Mouse (Mus musculus) kidney, embryonic 16.5 days (tissue): Measurements from ENCODE around the gene BC048403. TPM values are rescaled to one million over a fixed set of nuclear protein-coding genes. Genes with fewer than 3 reads are reported as not detected.
"Not testable (repeated sequence)": the region's sequence is repeated elsewhere in the genome, so short reads cannot be mapped to it uniquely, and the experiment has no call there.

Source experiments
- ATAC-seq: fragments of 200-750 bp; cut with Nextera tagmentation; 2 replicates; pipeline ENCODE4 v1.8.0; 2017; ENCODE audit warnings: moderate TSS enrichment; ENCODE audit not compliant: low FRiP score, low TSS enrichment
- H3K27ac ChIP-seq: fragments of 300-500 bp; sonication (generic); 2 replicates; pipeline ENCODE4 v1.5.1; 2014; ENCODE audit warnings: low read length
- H3K27me3 ChIP-seq: fragments of 300-500 bp; sonication (generic); 2 replicates; pipeline ENCODE4 v1.6.1; 2014; ENCODE audit warnings: low read length, control low read depth, mixed read lengths; ENCODE audit not compliant: insufficient read depth
- H3K36me3 ChIP-seq: fragments of 300-500 bp; sonication (generic); 2 replicates; pipeline ENCODE4 v1.6.1; 2014; ENCODE audit warnings: low read length, control low read depth, mixed read lengths; ENCODE audit not compliant: insufficient read depth
- H3K4me1 ChIP-seq: fragments of 300-500 bp; sonication (generic); 2 replicates; pipeline ENCODE4 v1.6.1; 2014; ENCODE audit warnings: low read length, control low read depth, mixed read lengths; ENCODE audit not compliant: insufficient read depth
- H3K4me2 ChIP-seq: fragments of 300-500 bp; sonication (generic); replicated peaks from 2 replicates; pipeline ENCODE4 v1.6.1; 2014; ENCODE audit warnings: low read depth, low read length
- H3K4me3 ChIP-seq: fragments of 300-500 bp; sonication (generic); 2 replicates; pipeline ENCODE4 v1.5.1; 2014; ENCODE audit warnings: mild to moderate bottlenecking, low read length
- H3K9ac ChIP-seq: fragments of 300-500 bp; sonication (generic); replicated peaks from 2 replicates; pipeline ENCODE4 v1.6.1; 2014; ENCODE audit warnings: low read length
- H3K9me3 ChIP-seq: fragments of 300-500 bp; sonication (generic); 2 replicates; pipeline ENCODE4 v1.6.1; 2016; ENCODE audit warnings: low read length, control low read depth
- WGBS: fragments of 180-500 bp; shearing (Covaris S2); extraction: QIAGEN DNeasy Blood & Tissue Kit; methylation state at CpG from one replicate; pipeline ENCODE4 v1.1.7; 2014; 5-methylcytosine and 5-hydroxymethylcytosine counted together
- polyA plus RNA-seq: library from polyadenylated mRNA; unstranded; fragments of >200 nt; fragmentation: Nextera tagmentation; extraction: Ambion mirVana; gene quantifications from 2 replicates; pipeline ENCODE4 v1.2.1, GENCODE M21; 2015

BC048403 gene
- polyA plus RNA-seq, 1 experiment from 2014 or later = 2.4 TPM

DNA sequence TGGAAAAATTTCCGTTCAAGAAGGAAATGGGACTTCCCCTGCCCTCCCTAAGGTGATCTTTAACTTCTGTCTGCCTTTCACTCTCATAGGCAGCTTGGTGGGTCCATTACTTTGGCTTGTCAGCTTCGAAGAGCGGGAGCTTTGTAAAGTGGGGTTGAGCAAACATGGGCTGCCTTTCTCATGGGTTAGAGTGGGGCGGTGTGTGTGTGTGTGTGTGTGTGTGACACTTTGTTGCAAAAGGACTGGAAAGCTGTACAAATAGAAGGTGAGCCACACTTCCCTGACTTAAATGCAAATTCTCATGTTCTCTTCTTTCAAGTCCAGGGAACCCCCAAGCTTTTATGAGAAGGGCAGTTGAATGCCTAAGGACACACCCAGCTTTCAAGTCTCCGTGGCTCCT, 14.5 kb downstream of the BC048403 start:
- H3K27ac ChIP-seq = no peak overlapping the region
- no peak overlapping the region for H3K9ac ChIP-seq
- H3K9me3 ChIP-seq = no peaks in the 10 kb centered on the region; the same call in 1 of the 2 replicates
- no peak overlapping the region for H3K4me3 ChIP-seq
- peaks cover 13% of the 10 kb centered on the region for H3K36me3 ChIP-seq
- no peak for ATAC-seq
- H3K27me3 ChIP-seq = no peaks in the 10 kb centered on the region
- WGBS = 67% methylated on average over 5 of the region's 5 CpGs
- no peak overlapping the region for H3K4me2 ChIP-seq
- H3K4me1 ChIP-seq = peaks cover 5% of the 10 kb centered on the region; the same call in 1 of the 2 replicates

DNA sequence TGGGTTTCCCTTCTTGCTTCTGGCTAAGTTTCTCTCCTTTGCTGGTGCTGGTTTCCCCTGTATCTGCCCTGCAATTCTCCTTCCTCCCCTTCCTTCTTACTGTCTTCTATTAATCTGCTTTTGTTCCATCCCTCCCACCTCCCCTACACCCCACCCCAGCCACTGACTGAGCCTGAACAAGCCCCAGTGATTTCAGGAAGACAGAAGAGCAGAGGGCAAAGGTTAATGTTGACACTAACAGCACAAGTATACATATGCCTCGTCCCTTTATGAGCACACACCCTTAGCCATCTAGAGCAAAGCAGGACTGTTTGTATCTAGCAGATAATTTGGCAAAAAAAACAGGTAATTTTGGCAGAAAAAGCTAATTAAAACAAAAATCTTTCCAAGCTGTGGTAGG, 16.1 kb downstream of the BC048403 start:
- H3K27me3 ChIP-seq = no peaks in the 10 kb centered on the region
- no peaks in the 10 kb centered on the region for H3K9me3 ChIP-seq
- no peak overlapping the region for H3K4me3 ChIP-seq
- no peak overlapping the region for H3K4me2 ChIP-seq
- H3K4me1 ChIP-seq = peaks cover 5% of the 10 kb centered on the region; the same call in 1 of the 2 replicates
- H3K9ac ChIP-seq = no peak overlapping the region; the same call in 1 of the 2 replicates
- no peak overlapping the region for H3K27ac ChIP-seq
- H3K36me3 ChIP-seq = peaks cover 3% of the 10 kb centered on the region; the same call in 1 of the 2 replicates
- WGBS = 3% methylated on average over 1 of the region's 1 CpGs
- ATAC-seq = no peak

DNA sequence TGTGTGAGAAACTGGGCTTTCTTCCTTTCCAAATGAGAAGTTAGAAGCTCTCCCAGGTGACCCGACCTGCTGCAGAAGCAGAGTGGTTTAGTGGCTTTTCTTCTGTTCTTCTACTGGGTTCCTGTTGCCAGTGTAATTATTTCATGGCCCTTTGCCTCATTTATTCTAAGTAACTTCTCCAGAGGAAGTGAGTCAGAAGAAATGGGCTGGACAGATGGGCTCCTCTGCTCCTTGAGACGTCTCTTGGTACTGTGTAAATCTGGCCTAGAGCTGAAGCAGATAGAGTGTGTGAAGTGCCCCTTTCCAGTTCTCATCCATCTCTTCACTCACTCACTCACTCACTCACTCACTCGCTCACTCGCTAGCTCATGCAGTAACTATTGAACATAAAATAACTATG, 16.9 kb downstream of the BC048403 start:
- Histone ChIP-seq H3K4me1 (peaks cover 5% of the 10 kb centered on the region; the same call in 1 of the 2 replicates), H3K4me3 (no peak overlapping the region), H3K36me3 (no peaks in the 10 kb centered on the region), H3K4me2 (no peak overlapping the region), H3K9ac (no peak overlapping the region), H3K27ac (no peak overlapping the region), H3K27me3 (no peaks in the 10 kb centered on the region), H3K9me3 (no peaks in the 10 kb centered on the region)
- 73% methylated on average over 4 of the region's 4 CpGs for WGBS
- no peak for ATAC-seq

DNA sequence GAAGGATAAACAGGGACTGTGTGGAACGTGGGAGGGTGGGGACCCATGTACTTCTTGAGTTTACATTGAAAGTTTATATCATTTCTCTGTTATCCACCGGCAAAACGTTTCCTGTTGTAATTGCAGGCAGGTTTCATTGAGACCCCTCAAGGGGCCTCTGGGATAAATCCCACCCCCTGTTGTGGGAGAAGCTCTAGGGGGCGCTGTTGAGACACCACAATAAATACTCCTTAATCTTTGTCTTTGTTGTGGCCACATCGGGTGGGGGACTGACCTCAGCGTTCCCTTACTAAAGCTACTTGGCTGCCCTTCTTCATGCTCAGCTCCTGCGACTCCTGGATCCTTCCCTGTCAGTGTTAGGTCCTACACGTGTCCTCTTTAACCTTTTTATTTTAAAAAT, 19.4 kb downstream of the BC048403 start:
- no peak overlapping the region for H3K9ac ChIP-seq
- no peak overlapping the region for H3K4me3 ChIP-seq
- peaks cover 5% of the 10 kb centered on the region; the same call in 1 of the 2 replicates for H3K4me1 ChIP-seq
- H3K4me2 ChIP-seq = no peak overlapping the region
- no peaks in the 10 kb centered on the region for H3K36me3 ChIP-seq
- no peak overlapping the region for H3K27ac ChIP-seq
- 58% methylated on average over 8 of the region's 8 CpGs for WGBS
- no peaks in the 10 kb centered on the region for H3K27me3 ChIP-seq
- H3K9me3 ChIP-seq = no peaks in the 10 kb centered on the region
- ATAC-seq = no peak

DNA sequence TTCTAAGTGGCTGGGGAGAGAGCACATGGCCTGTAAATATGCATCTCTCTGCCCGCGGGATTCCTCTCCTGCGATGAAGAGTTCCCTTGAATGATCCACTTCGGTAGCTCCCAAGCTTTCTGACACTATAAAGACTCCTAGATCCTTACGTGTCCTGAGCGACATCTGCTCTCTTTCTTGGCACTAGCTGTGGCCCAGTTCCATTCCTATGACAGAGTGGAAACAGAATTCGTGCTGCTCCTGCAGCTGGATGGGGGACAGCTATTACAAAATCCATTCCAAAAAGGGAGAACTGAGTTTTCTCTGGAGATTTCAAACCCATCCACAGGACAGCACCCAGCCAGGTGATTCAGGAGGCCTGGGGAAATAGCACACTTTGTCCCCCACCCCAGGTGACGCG, 22.4 kb downstream of the BC048403 start:
- 87% methylated on average over 9 of the region's 9 CpGs for WGBS
- Histone ChIP-seq H3K36me3 (no peaks in the 10 kb centered on the region), H3K4me1 (no peaks in the 10 kb centered on the region), H3K9ac (no peak overlapping the region), H3K27ac (no peak overlapping the region), H3K9me3 (no peaks in the 10 kb centered on the region), H3K4me3 (no peak overlapping the region), H3K4me2 (no peak overlapping the region), H3K27me3 (no peaks in the 10 kb centered on the region)
- ATAC-seq = no peak

DNA sequence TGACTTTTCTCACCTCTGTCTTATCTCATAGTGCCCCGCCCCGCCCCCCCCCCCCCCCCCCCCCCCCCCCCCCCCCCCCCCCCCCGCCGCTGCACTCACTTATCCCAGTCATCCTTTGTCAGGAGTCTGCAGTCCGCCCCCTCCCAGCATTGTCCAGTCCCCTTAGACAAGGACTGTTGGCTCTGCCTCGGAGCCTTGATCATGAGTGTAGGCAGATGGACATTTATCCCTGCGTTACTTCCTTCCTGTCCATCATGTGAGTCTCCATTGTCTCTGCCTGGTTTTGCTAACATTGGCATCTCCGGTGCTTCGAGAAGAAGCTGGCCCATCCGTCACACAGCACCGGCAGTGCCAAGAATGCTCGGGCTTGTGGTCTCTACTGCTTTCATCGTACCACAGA, 23.5 kb downstream of the BC048403 start:
- 77% methylated on average over 11 of the region's 13 CpGs for WGBS
- no peak overlapping the region for H3K4me2 ChIP-seq
- no peaks in the 10 kb centered on the region for H3K9me3 ChIP-seq
- H3K27ac ChIP-seq = no peak overlapping the region
- no peaks in the 10 kb centered on the region for H3K36me3 ChIP-seq
- ATAC-seq = no peak
- no peak overlapping the region for H3K9ac ChIP-seq
- no peaks in the 10 kb centered on the region for H3K4me1 ChIP-seq
- no peak overlapping the region for H3K4me3 ChIP-seq
- H3K27me3 ChIP-seq = no peaks in the 10 kb centered on the region

DNA sequence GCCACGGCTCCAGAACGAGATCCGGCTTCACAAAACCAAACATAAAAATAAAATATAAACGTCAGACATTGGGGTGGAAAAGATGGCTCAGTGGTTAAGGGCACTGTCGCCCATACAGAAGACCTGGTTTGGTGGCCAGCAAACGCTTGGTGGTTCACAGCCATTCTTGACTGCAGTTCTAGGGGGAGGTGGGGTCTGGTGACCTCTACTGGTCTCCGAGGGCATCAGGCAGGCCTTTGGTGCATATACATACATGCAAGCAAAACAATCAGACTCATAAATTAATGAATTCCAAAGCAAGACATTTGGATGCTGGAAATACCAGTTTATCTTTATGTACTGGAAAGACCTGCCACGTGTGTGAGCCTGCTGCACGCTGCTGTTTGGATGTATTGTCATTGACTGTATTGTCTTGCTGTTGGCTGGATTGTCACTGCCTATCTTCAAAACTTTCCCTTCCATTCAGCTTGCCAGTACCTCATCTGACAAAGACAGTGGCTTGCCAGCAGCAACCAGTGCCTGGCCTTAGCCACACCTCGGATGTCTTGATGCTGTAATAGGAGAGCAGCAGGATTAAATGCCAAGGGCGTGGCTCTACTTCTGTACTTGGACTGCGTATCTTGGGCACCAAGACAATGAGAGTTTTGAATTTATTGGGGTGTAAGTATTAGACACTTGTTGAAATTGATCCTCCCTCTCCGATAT, 24.9 kb downstream of the BC048403 start:
- no peaks in the 10 kb centered on the region for H3K36me3 ChIP-seq
- H3K9me3 ChIP-seq = no peaks in the 10 kb centered on the region
- H3K4me1 ChIP-seq = no peaks in the 10 kb centered on the region
- H3K27ac ChIP-seq = no peak overlapping the region
- ATAC-seq = no peak
- no peak overlapping the region for H3K4me3 ChIP-seq
- WGBS = 74% methylated on average over 13 of the region's 13 CpGs
- H3K27me3 ChIP-seq = no peaks in the 10 kb centered on the region
- H3K9ac ChIP-seq = no peak overlapping the region
- H3K4me2 ChIP-seq = no peak overlapping the region

DNA sequence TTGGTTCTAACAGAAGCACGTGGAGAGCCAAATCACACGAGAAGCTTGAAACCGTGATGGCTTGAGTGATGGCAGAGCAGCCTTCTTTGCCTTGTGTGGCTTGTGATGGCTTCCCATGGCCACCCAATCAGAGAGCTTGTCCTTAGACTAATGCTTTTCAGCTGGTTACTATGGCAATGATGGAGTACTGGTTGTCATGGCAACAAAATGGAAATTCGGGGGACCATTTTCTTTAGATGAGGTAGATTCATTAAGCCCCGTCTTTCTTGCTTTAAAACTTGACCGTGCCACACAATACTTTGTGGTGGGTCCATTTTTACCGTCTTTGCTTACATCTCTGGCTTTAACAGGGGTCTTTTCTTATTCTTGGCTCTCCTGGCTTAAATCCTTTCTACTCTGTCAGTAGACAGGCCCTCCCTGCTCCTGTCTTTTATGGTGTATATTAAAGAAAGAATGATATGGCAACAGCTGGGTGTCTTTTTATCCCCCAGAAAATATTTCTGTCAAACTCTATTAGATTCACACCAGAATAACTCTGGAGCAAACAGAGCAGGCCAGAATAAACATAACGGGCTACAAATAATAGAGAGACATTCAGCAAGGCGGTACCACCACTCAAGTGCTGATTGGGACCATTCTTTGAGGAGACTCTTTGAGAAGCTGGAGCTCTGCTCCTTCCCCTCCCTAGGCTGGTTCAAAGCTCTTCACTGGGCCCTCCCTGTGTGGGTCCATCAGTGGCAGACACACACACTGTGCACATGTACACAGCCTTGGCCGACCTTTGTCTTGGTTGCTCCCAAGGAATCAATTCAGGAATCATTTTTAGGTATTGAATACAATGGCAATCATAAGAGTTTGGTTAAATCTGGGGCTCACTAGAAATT, 25.7 kb downstream of the BC048403 start:
- no peak overlapping the region for H3K27ac ChIP-seq
- H3K9me3 ChIP-seq = no peaks in the 10 kb centered on the region
- H3K4me1 ChIP-seq = no peaks in the 10 kb centered on the region
- no peak overlapping the region for H3K4me2 ChIP-seq
- no peak overlapping the region for H3K4me3 ChIP-seq
- ATAC-seq = no peak
- H3K9ac ChIP-seq = no peak overlapping the region
- 72% methylated on average over 10 of the region's 10 CpGs for WGBS
- H3K27me3 ChIP-seq = no peaks in the 10 kb centered on the region
- no peaks in the 10 kb centered on the region for H3K36me3 ChIP-seq

DNA sequence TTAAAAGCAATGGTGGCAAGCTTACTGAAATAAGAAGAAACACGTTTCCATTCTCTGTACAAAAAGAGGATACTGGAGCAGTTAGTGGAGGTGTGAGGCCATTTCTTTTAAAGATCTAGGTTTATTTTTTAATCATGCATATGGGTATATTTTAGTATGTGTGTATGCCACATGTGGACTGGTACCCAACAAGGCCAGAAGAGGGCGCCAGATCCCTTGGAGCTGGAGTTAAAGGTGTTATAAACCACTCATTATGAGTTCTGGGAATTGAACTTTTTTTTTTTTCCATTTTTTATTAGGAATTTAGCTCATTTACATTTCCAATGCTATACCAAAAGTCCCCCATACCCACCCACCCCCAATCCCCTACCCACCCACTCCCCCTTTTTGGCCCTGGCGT, 27.6 kb downstream of the BC048403 start:
- not testable (repeated sequence) for H3K27me3 ChIP-seq, H3K27ac ChIP-seq, H3K4me3 ChIP-seq, H3K4me1 ChIP-seq, H3K9ac ChIP-seq, ATAC-seq, H3K36me3 ChIP-seq, H3K9me3 ChIP-seq, H3K4me2 ChIP-seq
- WGBS = 83% methylated on average over 3 of the region's 3 CpGs

DNA sequence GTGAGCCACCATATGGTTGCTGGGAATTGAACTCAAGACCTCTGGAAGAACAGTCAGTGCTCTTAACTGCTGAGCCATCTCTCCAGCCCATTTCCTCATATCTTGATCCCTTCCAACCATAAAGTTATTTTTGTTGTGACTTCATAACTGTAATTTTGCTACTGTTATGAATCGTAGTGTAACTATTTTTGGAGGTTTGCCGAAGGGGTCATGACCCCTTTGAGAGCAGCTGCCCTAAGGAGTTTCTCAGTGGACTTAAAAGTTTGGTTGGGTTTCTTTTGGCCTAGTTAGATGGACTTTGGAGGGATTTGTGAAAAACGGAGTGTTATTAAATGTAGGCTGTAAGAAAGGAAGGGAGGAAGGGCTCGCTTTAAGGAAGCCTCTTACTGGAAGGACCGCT, 30.0 kb downstream of the BC048403 start:
- no peaks in the 10 kb centered on the region for H3K9me3 ChIP-seq
- 81% methylated on average over 5 of the region's 5 CpGs for WGBS
- H3K36me3 ChIP-seq = no peaks in the 10 kb centered on the region
- no peak for ATAC-seq
- H3K4me2 ChIP-seq = no peak overlapping the region
- no peaks in the 10 kb centered on the region for H3K4me1 ChIP-seq
- no peak overlapping the region for H3K27ac ChIP-seq
- H3K9ac ChIP-seq = no peak overlapping the region
- H3K4me3 ChIP-seq = no peak overlapping the region
- no peaks in the 10 kb centered on the region for H3K27me3 ChIP-seq
